Mouse (Mus musculus) brain, adult 2 months (tissue): ENCODE measurements at regions not wholly inside any gene's neighbourhood (a gene's known extent, or its start where the extent isn't known, plus 50 kb on each side); places are given as distances from the start of the nearest gene placed in this dataset.

ENCODE experiments used
- DNase-seq: peaks from one replicate; pipeline ENCODE4 v3.0.0; 2011; ENCODE audit warnings: low read depth, low spot score

GRCm38 (mm10) chr10:60889792-60890191 lies 58.4 kb upstream of the Unc5b start:
- peak; percentile 26 for DNase-seq

GRCm38 (mm10) chr10:60888541-60888940 lies 57.2 kb upstream of the Unc5b start:
- DNase-seq, result no peak

- DNase-seq, result no peak
Measured at GRCm38 (mm10) chr10:60885348-60886275, 54.2 kb upstream of the Unc5b start.

GRCm38 (mm10) chr10:60884806-60885205 lies 53.4 kb upstream of the Unc5b start:
- no peak for DNase-seq
